Mouse (Mus musculus) natural killer cell, adult 2 months (primary cell): ENCODE measurements around the gene Kirrel3.

ENCODE experiments used
- DNase-seq, 2 experiments: peaks; one replicate each; pipeline ENCODE4 v3.0.0; 2022; ENCODE audit warnings: low spot score in 2 of 2

The Kirrel3 gene

DNA sequence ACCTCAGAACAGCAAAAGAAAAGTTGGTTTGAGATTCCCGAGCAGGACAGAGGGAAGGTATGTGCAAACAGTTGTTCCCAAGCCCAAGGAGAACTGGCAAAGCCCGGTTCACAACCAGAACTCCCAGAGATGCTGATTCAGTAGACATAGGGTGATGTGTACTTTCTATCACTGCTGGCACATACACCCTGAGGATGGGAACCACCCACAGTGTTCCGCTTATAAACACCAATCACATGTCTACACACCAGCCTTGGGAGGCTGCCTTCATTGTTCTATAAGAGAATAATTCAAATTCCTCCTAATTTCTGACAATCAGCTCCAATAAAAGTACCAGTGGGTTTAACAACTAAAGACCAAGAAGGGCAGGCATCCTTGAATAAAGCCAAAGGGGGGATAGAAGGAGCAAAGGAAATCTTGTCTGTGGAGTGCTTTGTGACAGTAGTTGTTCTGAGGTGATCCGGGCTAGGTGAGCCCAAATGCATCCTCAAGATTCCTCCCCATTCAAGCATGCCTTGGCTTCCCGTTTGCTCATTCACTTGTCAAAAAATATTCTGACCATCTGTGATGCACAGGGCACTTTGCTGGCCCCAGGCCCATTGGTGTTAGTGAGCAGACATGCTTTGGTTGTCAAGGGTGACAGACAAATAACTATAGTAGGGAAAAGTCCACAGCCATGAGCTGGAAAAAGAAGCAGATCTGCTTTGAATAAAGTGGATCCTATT lies 266.5 kb downstream of the Kirrel3 start:
- DNase-seq, result no peak

DNA sequence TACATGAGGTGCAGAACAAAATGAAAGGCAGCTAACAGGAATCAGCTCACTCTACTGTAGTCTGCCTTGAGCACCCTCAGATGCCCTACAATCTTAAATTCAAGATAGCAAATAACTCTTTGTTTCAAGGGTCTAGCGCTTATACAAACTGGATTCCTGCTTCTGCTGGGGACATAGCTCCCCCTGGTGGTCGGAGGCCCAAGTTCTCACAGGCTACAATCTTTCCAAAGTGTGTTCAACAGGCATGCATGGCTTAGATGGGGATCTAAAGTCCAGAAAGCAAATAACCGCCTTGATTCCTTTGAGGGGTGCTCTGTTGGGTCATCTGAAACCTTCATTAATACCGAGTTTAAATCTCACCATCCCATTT lies 267.1 kb downstream of the Kirrel3 start:
- peak; percentile 2 to 5 for DNase-seq

DNA sequence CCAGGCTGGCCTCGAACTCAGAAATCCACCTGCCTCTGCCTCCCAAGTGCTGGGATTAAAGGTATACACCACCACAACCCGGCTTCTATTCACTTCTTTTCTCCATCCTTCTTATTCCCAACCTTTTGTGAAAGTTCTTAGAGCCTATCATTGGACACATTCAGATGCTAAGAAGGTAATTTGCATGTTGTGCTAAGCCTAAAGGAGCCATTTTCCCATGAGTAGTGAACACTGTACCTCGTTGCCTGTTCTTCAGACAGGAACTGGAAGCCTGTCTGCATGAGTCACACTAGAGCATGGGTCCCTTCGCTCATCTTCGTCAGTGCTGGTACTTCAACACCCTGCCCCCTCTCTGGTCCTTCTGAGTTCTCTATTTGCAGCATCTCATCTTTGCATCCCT lies 268.2 kb downstream of the Kirrel3 start:
- no peak for DNase-seq

DNA sequence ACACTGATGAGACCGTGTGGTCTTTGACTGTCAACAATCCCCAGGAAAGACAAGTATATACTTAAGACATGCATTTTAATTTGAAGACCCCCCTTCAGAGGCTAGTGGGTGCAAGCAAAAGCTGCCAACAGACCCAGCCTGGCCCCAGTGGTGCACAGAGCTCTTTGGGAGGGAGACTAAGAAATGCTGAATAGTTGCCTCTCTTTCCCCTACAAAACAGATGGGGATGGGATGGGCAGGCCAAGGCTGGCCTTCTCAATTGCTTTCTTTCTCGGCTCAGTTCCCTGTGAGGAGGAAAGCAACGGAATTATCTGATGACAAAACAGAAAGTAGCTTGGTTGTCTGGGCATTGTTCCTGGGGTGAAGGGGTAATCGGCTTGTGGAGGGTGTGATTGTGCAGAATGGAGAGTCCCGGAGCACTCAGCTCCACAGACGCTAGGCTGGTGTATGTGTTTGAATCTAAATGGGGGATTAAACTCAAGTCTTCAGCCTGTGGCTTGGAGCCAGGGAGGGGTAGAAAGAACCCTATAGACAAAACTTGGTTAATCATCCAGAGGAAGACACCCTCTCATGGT lies 268.9 kb downstream of the Kirrel3 start:
- DNase-seq, result no peak

DNA sequence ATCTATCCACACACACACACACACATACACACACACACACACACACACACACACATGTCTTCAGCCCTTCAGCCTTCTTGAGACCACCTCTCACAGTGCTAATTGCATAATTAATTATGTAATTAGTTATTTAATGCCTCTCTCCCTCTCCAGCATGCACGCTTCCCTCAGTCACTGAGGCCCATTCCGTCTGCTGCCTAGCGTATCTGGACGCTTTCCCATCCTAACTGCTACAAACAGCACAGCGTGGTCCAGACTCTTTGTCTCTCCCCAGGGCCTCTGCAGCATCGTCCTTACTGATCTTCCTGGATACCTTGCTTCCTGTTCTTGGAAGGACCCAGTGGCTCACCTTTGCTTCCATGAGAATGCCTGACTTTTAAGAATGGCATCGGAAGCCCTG lies 270.4 kb downstream of the Kirrel3 start:
- no peak for DNase-seq

DNA sequence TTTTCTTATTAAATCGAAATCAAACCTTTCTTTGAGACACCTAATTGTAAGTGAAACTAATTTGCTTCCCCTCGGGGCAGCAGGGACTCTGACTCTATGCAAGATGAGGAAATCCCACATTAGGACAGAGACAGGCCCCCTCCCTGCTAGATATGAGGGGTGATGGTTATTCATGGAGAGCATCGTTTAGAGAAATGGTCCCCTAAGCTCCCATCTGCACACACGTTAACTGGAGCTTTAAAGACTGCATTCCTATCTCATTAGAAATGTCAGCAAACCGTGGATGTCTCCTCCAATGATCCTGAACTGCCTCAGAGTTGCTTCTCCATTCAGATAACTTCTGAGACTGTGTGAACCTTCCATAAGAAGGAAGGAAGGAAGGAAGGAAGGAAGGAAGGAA lies 273.2 kb downstream of the Kirrel3 start:
- no peak for DNase-seq

DNA sequence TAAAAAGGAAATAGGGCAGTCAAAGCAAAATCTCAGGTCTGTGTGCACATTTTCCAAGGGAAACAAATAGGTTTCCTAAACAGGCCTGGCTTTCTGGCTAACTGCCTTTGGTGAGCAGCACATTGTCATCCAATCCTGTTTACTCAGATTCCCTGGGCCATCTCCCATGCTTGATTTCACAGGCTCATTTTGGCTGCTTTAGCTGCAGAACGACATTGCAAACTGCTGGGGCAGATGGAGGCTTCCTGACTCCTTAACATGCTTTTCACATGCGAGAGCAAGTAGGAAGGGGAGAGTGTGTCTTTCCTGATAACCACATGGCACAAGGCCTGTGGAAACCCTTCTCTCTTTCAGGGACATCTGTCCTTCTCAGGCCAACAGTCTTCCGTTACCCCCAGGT lies 274.8 kb downstream of the Kirrel3 start:
- no peak for DNase-seq

DNA sequence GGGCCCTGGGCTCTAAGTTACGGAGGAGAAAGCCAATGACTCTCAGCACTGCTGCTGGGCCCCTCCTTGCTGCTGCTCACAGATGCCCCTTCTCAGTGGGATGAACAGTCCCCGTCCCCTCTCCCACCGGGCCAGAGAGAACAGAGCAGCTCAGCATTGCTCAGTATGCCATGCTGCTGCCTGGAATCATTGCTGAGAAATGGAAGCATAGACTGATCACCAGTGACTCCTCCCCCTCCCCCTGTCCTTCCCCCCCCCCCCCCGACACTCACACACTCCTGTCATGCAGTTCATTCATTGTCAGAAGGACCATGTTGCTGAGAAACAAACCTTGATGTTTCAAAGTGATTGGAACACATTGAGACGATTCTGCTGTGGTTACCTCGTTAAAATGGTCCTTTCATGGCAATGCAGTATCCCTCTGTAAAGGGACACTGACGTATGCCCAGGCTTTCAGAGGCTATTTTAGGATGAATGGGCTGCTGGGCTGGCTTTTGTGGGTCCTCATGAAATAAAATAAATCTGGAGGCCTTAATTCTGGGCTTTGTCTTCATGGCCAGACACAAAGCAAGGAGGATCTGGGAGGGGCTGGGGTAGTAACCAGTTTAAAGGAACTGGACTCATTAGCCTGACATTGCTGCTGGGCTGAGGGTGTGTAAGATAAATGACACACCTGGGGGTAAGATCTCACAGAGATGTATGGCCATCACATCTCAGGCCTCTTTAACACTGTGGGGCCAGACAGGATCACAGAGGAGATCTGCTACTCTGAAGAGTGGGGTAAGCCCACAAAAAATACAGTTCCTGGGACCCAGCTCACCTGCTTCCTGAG lies 281.3 kb downstream of the Kirrel3 start:
- no peak for DNase-seq

DNA sequence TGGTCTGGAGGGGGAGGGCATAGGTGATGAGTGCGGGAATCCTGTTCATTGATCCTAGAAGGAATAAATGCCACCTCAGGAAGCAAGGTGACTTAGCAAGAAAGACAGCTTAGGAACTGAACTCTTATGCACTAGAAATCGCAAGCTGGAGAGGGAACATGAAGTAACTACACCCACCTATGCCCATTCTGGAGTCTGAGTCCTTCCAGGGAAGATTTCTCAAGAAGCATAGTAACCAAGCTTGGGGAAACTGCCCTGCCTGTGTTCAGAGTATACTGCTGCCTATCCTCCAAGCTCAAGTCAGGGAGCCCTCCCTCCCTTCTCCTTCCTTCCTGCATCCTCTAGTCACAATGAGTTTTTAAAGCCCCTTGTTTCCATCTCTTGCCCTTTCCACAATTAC lies 283.3 kb downstream of the Kirrel3 start:
- no peak for DNase-seq

DNA sequence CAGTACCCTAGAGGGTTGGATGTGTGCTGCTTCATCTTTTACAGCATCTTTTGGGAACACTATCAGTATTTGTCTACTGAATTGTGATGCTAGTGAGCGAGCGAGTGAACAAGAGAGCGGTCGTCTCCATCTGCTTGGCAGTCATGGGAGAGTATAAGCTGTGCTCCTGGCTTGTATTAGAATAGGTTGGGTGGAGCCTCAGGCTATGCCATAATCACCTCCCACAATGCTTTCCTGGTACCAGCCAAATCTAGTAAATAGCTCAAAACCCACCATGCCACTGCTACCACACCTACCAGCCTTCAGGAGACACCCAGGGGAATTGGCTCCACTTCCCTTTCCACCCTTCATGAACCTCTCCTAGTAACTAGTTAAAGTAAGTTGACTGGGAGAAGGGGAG lies 285.3 kb downstream of the Kirrel3 start:
- no peak for DNase-seq

DNA sequence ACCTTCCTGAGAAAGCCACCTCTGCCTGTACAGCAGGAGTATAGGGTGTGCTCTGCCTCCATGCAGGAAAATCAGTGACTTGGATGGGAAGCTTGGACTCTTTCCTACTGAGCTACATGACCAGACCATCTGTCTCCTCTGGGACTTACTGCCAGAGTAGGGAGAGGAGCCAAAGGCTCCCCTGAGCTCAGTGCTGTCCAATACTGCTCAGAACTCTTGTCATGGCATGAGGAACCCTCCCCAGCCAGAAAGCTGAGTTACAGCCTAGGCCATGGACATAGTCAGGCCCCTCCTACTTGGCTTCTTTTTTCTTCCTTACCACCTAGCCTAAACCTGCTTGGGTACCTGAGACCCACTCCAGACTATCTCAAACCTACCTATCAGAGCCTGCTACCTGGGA lies 285.7 kb downstream of the Kirrel3 start:
- DNase-seq, result no peak

DNA sequence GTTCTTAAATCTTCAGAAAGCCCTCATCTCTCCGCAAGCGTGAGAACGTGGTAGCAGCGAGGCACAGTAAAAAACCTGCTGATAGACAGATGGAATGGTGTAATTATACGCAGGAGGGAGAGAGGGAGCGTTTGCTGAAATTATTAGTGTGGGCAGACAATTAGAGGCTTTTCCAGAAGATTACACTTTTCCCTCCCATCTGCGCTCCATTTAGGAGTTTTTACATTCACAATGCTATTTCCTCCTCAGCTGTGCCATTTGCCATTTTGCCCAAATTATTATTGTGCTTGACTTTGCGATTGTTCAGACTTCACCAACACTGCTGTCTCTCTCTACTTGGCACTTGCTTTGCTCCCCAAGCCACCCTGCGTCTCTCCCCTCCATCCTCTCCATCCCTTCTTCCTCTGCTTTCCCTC lies 286.3 kb downstream of the Kirrel3 start:
- DNase-seq, result no peak

DNA sequence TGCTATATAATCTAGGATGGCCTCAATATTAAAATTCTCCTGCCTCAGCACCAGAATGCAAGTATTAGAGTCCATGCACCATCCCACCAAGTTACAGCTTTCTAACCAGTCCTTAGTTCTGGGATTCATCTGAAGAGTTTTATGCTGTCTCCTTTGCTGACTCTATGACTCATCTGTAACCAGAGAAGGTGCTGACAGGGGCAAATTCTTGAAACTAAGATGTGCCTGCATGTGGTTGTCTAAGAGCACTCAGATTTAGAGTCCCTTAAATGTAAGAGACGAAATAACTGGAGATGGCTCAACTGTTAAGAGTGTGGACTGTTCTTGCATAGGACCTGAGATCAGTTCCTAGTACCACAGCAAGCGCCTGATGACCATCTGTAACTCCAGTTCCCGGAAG lies 295.7 kb downstream of the Kirrel3 start:
- no peak for DNase-seq

DNA sequence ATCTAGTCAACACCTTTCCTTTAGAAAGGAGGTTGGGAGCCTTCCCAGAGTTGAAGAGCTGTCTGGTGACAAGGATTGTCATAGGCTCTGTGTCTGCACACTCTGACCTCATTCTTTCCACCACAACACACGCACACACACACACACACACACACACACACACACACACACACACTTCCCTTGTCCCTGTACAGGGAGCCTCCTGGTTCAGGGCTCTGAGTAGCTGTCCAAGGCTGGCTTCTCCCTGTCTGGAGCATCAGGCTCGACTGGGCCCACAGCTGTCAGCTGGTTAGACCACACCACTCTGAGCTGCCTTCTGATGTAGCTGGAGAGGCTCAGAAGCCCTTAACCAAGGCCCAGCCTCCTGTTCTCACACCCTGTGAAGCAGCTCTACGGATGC lies 302.2 kb downstream of the Kirrel3 start:
- no peak for DNase-seq

DNA sequence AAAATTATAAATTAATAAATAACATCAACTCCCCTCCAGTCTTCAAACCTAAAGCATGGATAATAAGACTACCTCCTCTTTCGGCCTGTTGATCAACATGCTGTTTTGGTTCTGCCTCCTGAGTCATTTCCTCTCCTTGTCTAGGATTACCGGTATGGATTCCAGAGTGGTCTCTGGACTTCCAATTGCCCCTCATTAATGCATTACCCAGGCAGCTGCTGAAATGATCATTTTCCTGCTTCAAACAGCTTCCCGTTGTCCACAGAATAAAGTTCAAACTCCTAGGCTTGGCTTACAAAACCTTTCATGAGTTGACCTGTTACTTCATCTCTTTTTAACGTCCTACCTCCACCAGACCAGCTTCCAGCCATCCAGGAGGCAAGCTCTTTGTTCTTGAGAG lies 309.5 kb downstream of the Kirrel3 start:
- DNase-seq, result no peak

DNA sequence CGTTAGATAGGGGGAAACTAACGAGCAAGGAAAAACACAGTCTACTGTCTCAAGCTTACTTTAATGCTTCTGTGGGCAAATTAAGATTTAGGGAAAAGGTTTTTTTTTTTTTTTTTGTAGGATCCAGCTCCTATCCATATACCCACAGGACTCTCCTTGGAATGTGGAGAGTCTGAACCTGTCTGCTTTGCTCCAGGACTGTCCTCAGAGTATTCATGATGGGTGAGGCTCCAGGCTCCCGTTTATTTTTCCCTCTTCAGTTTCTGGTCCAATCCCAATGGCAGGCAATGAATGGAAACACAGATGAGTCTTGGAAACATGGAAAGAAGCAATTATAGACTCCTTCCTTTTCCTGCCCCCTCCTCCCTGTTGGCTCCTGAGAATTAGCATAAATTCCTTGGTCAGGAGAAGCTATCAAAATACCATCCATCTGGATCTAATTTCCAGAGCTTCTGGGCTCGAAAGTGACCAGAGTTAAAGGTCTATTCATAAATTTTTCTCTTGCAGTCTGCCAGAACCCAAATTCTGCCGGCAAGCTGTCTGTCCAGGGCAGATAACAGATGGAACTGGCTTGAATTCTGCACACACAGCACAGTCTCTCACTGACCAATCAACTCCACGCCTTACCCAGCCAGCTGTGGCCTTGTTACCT lies 312.1 kb downstream of the Kirrel3 start:
- no peak for DNase-seq

DNA sequence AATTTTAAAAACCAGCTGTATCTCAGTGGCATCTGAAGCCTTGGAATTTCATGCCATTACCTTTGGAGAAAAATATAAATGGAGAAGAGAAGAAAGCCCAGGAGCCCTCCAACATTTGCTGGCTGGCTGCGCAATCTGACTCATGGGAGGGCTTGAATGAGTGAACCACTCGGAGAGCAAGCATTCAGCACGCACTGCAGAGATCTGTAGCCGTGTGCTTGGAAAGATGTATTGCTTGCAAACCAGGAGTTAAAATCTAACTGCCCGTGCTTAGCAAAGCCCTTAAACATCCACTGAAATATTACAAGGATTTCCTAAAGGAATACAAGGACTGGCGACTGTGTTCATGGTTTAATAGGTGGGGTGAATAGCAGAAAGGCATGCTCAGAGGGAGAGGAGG lies 316.0 kb downstream of the Kirrel3 start:
- DNase-seq, result no peak

DNA sequence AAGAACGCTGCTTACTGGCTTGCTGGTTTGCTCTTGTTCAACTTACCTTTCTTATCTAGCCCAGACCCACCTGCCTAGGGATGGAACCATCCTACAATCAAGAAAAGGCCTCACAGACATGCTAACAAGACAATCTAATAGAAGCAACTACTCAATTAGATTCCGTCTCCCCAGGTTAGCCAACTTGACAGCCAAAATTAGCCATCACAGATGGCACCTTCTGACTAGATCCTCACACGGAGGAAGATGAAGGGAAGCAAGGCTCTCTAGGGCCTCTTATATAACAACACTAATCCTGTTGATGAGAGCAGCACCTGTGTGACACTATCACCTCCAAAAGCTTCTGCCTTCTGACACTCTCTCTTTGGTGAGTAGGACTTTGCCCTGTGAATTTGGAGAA lies 321.2 kb downstream of the Kirrel3 start:
- no peak for DNase-seq

DNA sequence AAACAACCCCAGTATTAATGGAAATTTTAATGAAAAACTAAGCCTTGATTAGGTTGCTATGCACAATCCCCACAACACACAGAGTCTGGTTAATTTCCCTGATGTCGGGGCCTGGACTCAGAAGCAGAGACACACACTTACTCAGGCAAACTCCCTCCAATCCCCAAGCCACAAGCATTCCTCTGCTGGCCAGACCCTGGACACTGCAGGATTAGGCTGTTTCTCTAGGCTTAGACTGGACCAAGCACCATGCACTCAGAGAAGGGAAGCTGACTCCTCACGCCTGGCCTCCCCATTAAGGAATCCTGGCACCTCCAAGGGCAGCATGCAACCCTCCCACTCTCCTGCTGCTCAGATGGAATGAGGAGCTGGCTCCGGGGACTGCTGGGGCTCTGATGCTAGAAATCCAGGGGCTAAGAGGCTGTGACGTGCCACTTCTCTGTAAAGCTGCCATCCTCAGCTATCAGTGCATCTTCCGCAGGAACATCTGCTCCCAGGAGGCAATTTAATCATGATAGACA lies 324.4 kb downstream of the Kirrel3 start:
- DNase-seq, result no peak

DNA sequence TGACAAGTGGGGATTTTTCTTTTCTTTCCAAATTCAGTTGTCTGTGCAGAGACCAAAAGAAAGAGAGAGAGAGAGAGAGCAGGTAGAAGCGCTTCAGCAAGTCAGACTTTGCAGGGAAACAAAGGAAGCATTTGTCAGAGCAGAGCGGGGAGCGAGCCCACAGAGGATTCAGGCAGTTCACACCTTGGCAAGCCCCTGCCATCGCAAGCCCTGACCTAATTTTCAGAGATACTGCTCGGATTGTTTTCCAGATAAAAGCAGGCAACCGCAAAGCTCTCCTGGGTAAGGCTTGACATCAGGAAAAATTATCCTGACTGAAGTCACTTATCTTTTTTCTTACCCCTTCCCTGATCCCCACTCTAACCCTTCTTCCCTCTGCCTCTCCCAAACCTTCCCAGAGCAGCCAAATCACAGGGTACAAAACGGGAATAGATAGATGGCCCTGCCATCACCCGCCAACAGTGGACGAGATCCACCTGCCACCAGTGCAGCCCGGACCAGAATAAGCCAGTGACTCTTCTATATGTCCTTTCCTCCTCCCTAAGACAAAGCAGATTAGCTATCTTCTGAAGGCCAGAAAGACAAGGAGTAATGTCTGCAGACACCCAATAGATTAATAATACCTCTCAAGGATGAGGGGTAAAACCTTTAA lies 332.8 kb downstream of the Kirrel3 start:
- DNase-seq, result no peak

DNA sequence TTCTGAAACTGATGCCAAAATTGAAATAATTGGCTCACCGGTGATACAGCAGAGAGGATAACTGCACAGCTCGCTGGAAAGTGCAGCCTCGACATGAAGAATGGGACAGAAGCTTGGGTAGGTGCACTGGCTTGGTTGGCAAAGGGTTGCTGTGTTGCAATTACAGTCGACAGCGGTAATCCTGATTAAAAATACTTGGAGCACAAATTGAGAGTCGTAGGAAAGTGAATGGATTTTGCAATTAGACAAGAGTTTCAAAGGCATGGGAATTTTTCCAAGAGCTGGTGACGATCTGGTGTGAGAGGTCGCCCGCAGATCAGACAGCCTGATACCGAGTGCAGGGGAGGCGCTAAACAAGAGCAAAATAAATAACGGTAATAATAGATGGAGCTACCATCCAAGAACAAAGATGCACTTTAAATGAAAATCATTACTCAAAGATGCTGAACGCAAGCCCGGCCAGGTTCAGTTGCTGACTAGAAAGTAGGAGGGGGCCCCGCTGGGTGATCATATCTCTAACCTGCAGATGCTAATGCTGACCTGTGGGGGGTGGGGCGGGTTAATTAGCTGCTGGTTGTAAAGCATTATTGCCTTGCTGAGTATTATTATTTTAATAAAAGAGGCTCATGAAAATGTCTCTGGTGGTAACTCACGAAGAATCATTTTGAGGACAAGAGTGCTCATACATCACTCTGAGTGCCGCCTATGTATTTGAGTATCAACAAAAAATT lies 338.8 kb downstream of the Kirrel3 start:
- DNase-seq, result no peak
